Mouse (Mus musculus): ENCODE measurements around the gene Mllt6.

GRCm38 (mm10) chr11:97619391-97619795 lies 43.8 kb upstream of the Mllt6 start:
- TF ChIP-seq CTCF (IDR thresholded peaks at IDR 0.05; ENCODE audit: control insufficient read depth, insufficient read depth, insufficient replicate concordance, low read depth, low read length) (peak; percentile 38; the same call in 1 of the 2 replicates), POLR2A (IDR thresholded peaks at IDR 0.05; ENCODE audit: control insufficient read depth, low read depth, low read length) (no peak)

Data from testis, adult 2 months (tissue).